Mouse (Mus musculus) stomach, postnatal 0 days (tissue): ENCODE measurements around the gene Gm10031. TPM values are rescaled to one million over a fixed set of nuclear protein-coding genes. Genes with fewer than 3 reads are reported as not detected.

ENCODE experiments used
- ATAC-seq: fragments of 200-750 bp; cut with Nextera tagmentation; 2 replicates; pipeline ENCODE4 v1.8.0; 2017; ENCODE audit not compliant: low FRiP score, low TSS enrichment
- DNase-seq: peaks from one replicate; pipeline ENCODE4 v3.0.0-alpha.2; 2016; ENCODE audit warnings: low spot score
- H3K27ac ChIP-seq: fragments of 300-500 bp; sonication (generic); replicated peaks from 2 replicates; pipeline ENCODE4 v1.5.1; 2014; ENCODE audit warnings: mild to moderate bottlenecking, control low read depth
- H3K27me3 ChIP-seq: fragments of 300-500 bp; sonication (generic); 2 replicates; pipeline ENCODE4 v1.6.1; 2014; ENCODE audit warnings: low read length; ENCODE audit not compliant: control insufficient read depth, insufficient read depth
- H3K36me3 ChIP-seq: fragments of 300-500 bp; sonication (generic); 2 replicates; pipeline ENCODE4 v1.6.1; 2014; ENCODE audit warnings: low read length, mixed read lengths; ENCODE audit not compliant: control insufficient read depth, insufficient read depth
- H3K4me1 ChIP-seq: fragments of 300-500 bp; sonication (generic); replicated peaks from 2 replicates; pipeline ENCODE4 v1.6.1; 2014; ENCODE audit warnings: antibody characterized with exemption; ENCODE audit not compliant: control insufficient read depth, insufficient read depth
- H3K4me2 ChIP-seq: fragments of 300-500 bp; sonication (generic); replicated peaks from 2 replicates; pipeline ENCODE4 v1.6.1; 2014; ENCODE audit warnings: low read depth, mild to moderate bottlenecking, control low read depth, moderate library complexity
- H3K4me3 ChIP-seq: fragments of 300-500 bp; sonication (generic); 2 replicates; pipeline ENCODE4 v1.5.1; 2014; ENCODE audit warnings: low read depth, low read length, control low read depth
- H3K9ac ChIP-seq: fragments of 300-500 bp; sonication (generic); 2 replicates; pipeline ENCODE4 v1.6.1; 2014; ENCODE audit warnings: mild to moderate bottlenecking, low read length, control low read depth, mixed read lengths
- H3K9me3 ChIP-seq: fragments of 300-500 bp; sonication (generic); 2 replicates; pipeline ENCODE4 v1.6.1; 2016; ENCODE audit warnings: low read length; ENCODE audit not compliant: control insufficient read depth
- CTCF ChIP-seq: IDR thresholded peaks from 2 replicates; pipeline ENCODE4 v1.5.1; 2016; ENCODE audit warnings: antibody characterized with exemption, low read depth, mild to moderate bottlenecking, moderate library complexity
- EP300 ChIP-seq: optimal IDR thresholded peaks from 2 replicates; pipeline ENCODE3; 2016; ENCODE audit warnings: antibody characterized with exemption
- WGBS: fragments of 180-500 bp; shearing (Covaris S2); extraction: QIAGEN DNeasy Blood & Tissue Kit; methylation state at CpG from one replicate; pipeline ENCODE4 v1.1.7; 2014; 5-methylcytosine and 5-hydroxymethylcytosine counted together
- polyA plus RNA-seq: library from polyadenylated mRNA; unstranded; fragments of >200 nt; fragmentation: Nextera tagmentation; extraction: Ambion mirVana; gene quantifications from 2 replicates; pipeline ENCODE4 v1.2.1, GENCODE M21; 2015

Gene Gm10031
- polyA plus RNA-seq, 1 experiment from 2014 or later = 0.62 TPM

DNA sequence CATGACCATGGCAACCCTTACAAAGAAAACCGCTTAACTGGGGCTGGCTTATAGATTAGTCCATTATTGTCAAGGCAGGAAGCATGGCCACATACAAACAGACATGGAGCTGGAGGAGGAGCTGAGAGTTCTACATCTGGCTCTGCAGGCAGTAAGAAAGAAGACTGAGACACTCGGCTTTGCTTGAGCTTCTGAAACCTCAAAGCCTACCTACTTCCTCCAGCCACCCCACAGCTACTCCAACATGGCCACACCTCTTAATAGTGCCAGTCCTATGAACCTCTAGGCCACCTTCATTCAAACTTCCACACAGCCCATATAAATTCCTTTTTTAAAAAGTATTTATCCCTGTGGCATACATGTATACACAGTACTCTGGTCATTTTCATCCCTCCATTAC, 13.2 kb downstream of the Gm10031 start:
- Histone ChIP-seq H3K9me3 (no peaks in the 10 kb centered on the region), H3K27me3 (no peaks in the 10 kb centered on the region), H3K4me3 (no peak overlapping the region), H3K4me1 (no peaks in the 10 kb centered on the region), H3K4me2 (no peak overlapping the region), H3K9ac (no peak overlapping the region), H3K27ac (no peak overlapping the region), H3K36me3 (no peaks in the 10 kb centered on the region)
- ATAC-seq (no peak), DNase-seq (no peak)
- WGBS = 55% methylated on average over 2 of the region's 2 CpGs
- TF ChIP-seq CTCF = no peak
- no peak for TF ChIP-seq EP300

DNA sequence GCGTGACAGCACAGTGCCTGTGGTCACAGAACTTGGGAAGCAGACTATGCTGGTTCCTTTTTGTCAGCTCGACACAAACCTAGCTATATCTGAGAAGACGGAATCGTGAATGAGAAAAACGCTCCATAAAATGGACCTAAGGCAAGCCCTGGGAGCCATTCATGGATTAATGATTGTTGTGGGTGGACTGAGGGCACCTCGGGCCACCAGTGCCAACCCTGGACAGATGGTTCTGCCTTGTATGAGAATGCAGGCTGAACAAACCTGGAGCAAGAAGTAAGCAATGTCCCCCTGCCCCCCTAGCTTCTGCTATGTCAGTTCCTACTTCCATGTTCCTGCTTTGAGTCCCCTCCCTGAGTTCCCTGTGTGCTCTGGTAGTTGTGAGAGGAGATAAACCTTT, 13.9 kb downstream of the Gm10031 start:
- H3K4me1 ChIP-seq = no peaks in the 10 kb centered on the region
- H3K4me3 ChIP-seq = no peak overlapping the region
- H3K9me3 ChIP-seq = no peaks in the 10 kb centered on the region
- H3K9ac ChIP-seq = no peak overlapping the region
- no peak for DNase-seq
- TF ChIP-seq CTCF (no peak), EP300 (no peak)
- no peak overlapping the region for H3K4me2 ChIP-seq
- ATAC-seq = no peak
- no peaks in the 10 kb centered on the region for H3K27me3 ChIP-seq
- WGBS = 87% methylated on average over 6 of the region's 6 CpGs
- H3K27ac ChIP-seq = no peak overlapping the region
- no peaks in the 10 kb centered on the region for H3K36me3 ChIP-seq

DNA sequence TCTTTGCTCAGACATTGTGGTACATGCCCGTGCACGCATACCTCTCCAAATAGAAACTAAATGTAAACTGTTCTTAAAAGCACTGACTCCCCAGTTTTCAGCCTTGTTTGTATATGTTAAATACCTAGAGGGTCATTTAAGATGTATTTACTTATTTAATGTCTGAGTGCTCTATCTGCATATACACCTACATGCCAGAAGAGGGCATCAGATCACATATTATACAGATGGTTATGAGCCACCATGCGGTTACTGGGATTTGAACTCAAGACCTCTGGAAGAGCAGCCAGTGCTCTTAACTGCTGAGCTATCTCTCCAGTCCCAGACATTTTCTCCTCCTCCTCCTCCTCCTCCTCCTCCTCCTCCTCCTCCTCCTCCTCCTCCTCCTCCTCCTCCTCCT, 14.6 kb downstream of the Gm10031 start:
- no peak for ATAC-seq
- 63% methylated on average over 3 of the region's 3 CpGs for WGBS
- TF ChIP-seq CTCF = peak; percentile 68
- TF ChIP-seq EP300 = no peak

DNA sequence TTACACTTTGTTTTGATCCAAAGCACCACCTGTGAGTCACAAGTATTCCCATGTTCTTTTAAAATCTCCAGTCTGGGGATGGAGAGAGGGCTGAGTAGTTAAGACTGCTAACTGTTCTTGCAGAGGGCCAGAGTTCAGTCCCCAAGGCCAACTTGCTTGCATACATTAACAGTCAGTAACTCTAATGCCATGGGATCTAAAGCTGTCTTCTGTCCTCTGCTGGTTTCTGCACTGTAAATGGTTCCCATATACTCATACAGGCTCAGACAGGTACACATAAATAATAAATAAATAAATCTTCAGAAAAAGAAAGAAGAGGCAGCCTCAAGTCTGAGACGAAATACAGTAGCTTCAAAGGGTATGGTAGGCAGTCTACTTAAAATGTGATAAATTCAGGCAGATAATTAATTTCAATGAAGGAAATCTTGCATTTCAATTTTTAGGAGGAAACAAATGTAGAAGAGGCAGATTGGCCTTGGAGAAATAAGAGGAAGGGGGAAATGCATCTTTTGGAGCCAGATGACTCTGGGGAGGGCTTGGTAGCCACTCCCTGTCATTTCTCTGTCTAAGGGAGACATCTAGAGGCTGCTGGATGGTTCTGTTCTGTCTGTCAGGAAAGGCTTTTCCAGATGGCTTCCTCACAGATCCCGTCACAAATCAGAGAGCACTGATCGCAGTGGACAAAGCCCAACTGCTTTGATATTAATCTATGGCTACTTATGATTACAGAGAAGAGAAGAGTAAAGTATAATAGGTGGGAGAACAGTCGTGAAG, 16.2 kb downstream of the Gm10031 start:
- Histone ChIP-seq H3K27me3 (no peaks in the 10 kb centered on the region), H3K27ac (no peak overlapping the region), H3K9me3 (no peaks in the 10 kb centered on the region), H3K4me2 (no peak overlapping the region), H3K4me1 (no peaks in the 10 kb centered on the region), H3K9ac (no peak overlapping the region), H3K36me3 (no peaks in the 10 kb centered on the region), H3K4me3 (no peak overlapping the region)
- 49% methylated on average over 4 of the region's 4 CpGs for WGBS
- ATAC-seq (no peak), DNase-seq (no peak)
- TF ChIP-seq EP300 (no peak), CTCF (peak; percentile 64)

More for the DNA sequence above, 14.6 kb downstream of the Gm10031 start:
- Histone ChIP-seq H3K36me3 (no peaks in the 10 kb centered on the region), H3K9me3 (no peaks in the 10 kb centered on the region), H3K9ac (no peak overlapping the region), H3K27ac (no peak overlapping the region), H3K4me1 (no peaks in the 10 kb centered on the region), H3K27me3 (no peaks in the 10 kb centered on the region), H3K4me3 (no peak overlapping the region), H3K4me2 (no peak overlapping the region)
- DNase-seq = no peak

DNA sequence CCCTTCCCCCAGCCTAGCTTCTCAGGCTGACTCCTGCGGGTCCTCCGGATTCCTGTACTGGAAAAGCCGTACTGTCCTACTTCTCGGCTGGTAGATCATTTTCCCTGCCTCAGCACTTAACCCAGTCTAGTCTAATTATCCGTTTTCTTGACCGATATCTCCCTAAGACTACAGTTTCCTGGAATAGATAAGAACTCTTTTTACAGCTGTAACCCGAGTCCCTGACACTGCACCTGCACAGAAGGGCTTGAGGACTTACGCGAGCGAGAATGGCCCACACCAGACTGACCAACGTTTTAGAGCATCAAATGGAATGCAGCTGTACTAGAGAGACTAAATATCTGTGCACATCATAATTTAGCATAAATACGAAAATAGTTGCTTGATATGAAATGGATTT, 20.2 kb downstream of the Gm10031 start:
- no peak for DNase-seq
- H3K4me1 ChIP-seq = no peaks in the 10 kb centered on the region
- no peak overlapping the region for H3K4me2 ChIP-seq
- H3K9me3 ChIP-seq = no peaks in the 10 kb centered on the region
- WGBS = 22% methylated on average over 12 of the region's 12 CpGs
- H3K9ac ChIP-seq = no peak overlapping the region
- no peak overlapping the region for H3K27ac ChIP-seq
- H3K27me3 ChIP-seq = no peaks in the 10 kb centered on the region
- ATAC-seq = no peak
- H3K36me3 ChIP-seq = no peaks in the 10 kb centered on the region
- H3K4me3 ChIP-seq = no peak overlapping the region
- no peak for TF ChIP-seq CTCF
- no peak for TF ChIP-seq EP300
